In genomic region chr12:84219121-84219561, GRCm38 (mm10) we compare ENCODE assay signal across 8 mouse cellular contexts. TPM values are rescaled to one million over a fixed set of nuclear protein-coding genes. Genes with fewer than 3 reads are reported as not detected.
DNase-seq lines count a peak whose midpoint lies in the region; ATAC-seq and TF ChIP-seq lines count a peak whose summit lies in the region.

No protein-coding gene starts in this region.

- H3K27me3 ChIP-seq in erythroblast, embryonic 14.5 days (ENCODE audit: control insufficient read depth) = no peaks in the 10 kb centered on the region; the same call in 1 of the 2 replicates
- H3K27me3 ChIP-seq in intestine, postnatal 0 days (replicated peaks; ENCODE audit: control insufficient read depth, insufficient read depth, low read length) = no peaks in the 10 kb centered on the region
- peaks cover 53% of the 10 kb centered on the region for H3K27me3 ChIP-seq in midbrain, embryonic 12.5 days

- peaks cover 19% of the 10 kb centered on the region for H3K36me3 ChIP-seq in erythroblast, embryonic 14.5 days (ENCODE audit: control insufficient read depth)
- peaks cover 9% of the 10 kb centered on the region; the same call in 1 of the 2 replicates for H3K36me3 ChIP-seq in intestine, postnatal 0 days (ENCODE audit: control insufficient read depth, insufficient read depth)
- no peaks in the 10 kb centered on the region for H3K36me3 ChIP-seq in midbrain, embryonic 12.5 days

- ATAC-seq in erythroblast, adult 5-6 weeks (replicated peaks; ENCODE audit: low FRiP score, poor library complexity, severe bottlenecking) = no peak
- ATAC-seq in intestine, postnatal 0 days = no peak
- ATAC-seq in midbrain, embryonic 12.5 days (ENCODE audit: low FRiP score, low read depth) = peak; percentile 16; the same call in 1 of the 2 replicates

- H3K9me3 ChIP-seq in erythroblast, embryonic 14.5 days (ENCODE audit: control insufficient read depth, low read length) = no peaks in the 10 kb centered on the region
- H3K9me3 ChIP-seq in intestine, postnatal 0 days (ENCODE audit: control insufficient read depth) = no peaks in the 10 kb centered on the region
- no peaks in the 10 kb centered on the region for H3K9me3 ChIP-seq in midbrain, embryonic 12.5 days

- H3K4me3 ChIP-seq in erythroblast, embryonic 14.5 days (replicated peaks) = peak overlapping the region; percentile 85
- H3K4me3 ChIP-seq in embryonic fibroblast, embryonic 13.5 days (ENCODE audit: insufficient read depth, low read length) = peak overlapping the region; percentile 72
- H3K4me3 ChIP-seq in intestine, postnatal 0 days (ENCODE audit: low read depth, low read length) = peak overlapping the region; percentile 85
- H3K4me3 ChIP-seq in midbrain, embryonic 12.5 days = peak overlapping the region; percentile 79

- WGBS in intestine, postnatal 0 days = 6% methylated on average over 14 of the region's 14 CpGs
- 5% methylated on average over 14 of the region's 14 CpGs for WGBS in midbrain, embryonic 12.5 days

- TF ChIP-seq POLR2A in embryonic fibroblast, embryonic 13.5 days (IDR thresholded peaks at IDR 0.05; ENCODE audit: low read depth, low read length) = peak; percentile 40

- H3K27ac ChIP-seq in embryonic fibroblast, embryonic 13.5 days (ENCODE audit: insufficient read depth, low read length) = peak overlapping the region; percentile 78
- peak overlapping the region; percentile 98 for H3K27ac ChIP-seq in intestine, postnatal 0 days (ENCODE audit: low read depth, low read length)
- H3K27ac ChIP-seq in midbrain, embryonic 12.5 days (replicated peaks) = no peak overlapping the region

- peak; percentile 43 for DNase-seq in 3T3-L1 (ENCODE audit: low read depth, low spot score)
- no peak for DNase-seq in urinary bladder, postnatal 10 days (ENCODE audit: low spot score)
- no peak for DNase-seq in thymus, postnatal 36 days

- peak overlapping the region; percentile 89 for H3K4me2 ChIP-seq in intestine, postnatal 0 days (replicated peaks; ENCODE audit: low read depth)
- H3K4me2 ChIP-seq in midbrain, embryonic 12.5 days (replicated peaks) = peak overlapping the region; percentile 92

- H3K4me1 ChIP-seq in erythroblast, embryonic 14.5 days (ENCODE audit: control insufficient read depth) = peaks cover 78% of the 10 kb centered on the region
- peaks cover 9% of the 10 kb centered on the region for H3K4me1 ChIP-seq in embryonic fibroblast, embryonic 13.5 days (ENCODE audit: control insufficient read depth, insufficient read depth, low read length)
- peaks cover 18% of the 10 kb centered on the region; the same call in 1 of the 2 replicates for H3K4me1 ChIP-seq in intestine, postnatal 0 days (replicated peaks; ENCODE audit: control insufficient read depth, insufficient read depth, low read length)
- peaks cover 69% of the 10 kb centered on the region for H3K4me1 ChIP-seq in midbrain, embryonic 12.5 days

- H3K9ac ChIP-seq in intestine, postnatal 0 days (ENCODE audit: low read depth, low read length) = peak overlapping the region; percentile 97
- peak overlapping the region; percentile 78 for H3K9ac ChIP-seq in midbrain, embryonic 12.5 days (replicated peaks)

- TF ChIP-seq CTCF in embryonic fibroblast, embryonic 13.5 days (IDR thresholded peaks at IDR 0.05; ENCODE audit: borderline replicate concordance, insufficient read depth, low read length) = no peak
- TF ChIP-seq CTCF in intestine, postnatal 0 days (IDR thresholded peaks at IDR 0.05; ENCODE audit: low read depth) = no peak

RNA-seq across cellular contexts. Expression of gene Elmsan1, which starts 0.5 kb away (rescaled TPM):
- polyA plus RNA-seq in erythroblast, embryonic 14.5 days (2012) = 2.1 and 2.8 TPM in 2 replicates
- total RNA-seq in erythroblast, adult 5-6 weeks (2015; ENCODE audit: low replicate concordance) = 5.4 and 12.7 TPM in 2 replicates
- 8.0 and 11.4 TPM in 2 replicates for total RNA-seq in erythroblast, adult 5-6 weeks (2017; ENCODE audit: low replicate concordance)
- 20.6 and 21.3 TPM in 2 replicates for polyA plus RNA-seq in embryonic fibroblast, embryonic 13.5 days (2011; ENCODE audit: insufficient read length, low read depth, missing spikeins)
- polyA plus RNA-seq in intestine, postnatal 0 days (2015; fragmentation: Nextera tagmentation; extraction: Ambion mirVana) = 4.4 and 4.9 TPM in 2 replicates
- polyA plus RNA-seq in midbrain, embryonic 12.5 days (2016; fragmentation: Nextera tagmentation; extraction: Ambion mirVana) = 6.5 and 6.6 TPM in 2 replicates
